Mouse (Mus musculus) gastrocnemius, adult 2 months (tissue): ENCODE data around the gene Tcn2. TPM values are rescaled to one million over a fixed set of nuclear protein-coding genes. Genes with fewer than 3 reads are reported as not detected.
A peak's percentile ranks its signal among the peaks of the same experiment; 100 is the strongest.

Source experiments
- DNase-seq: peaks from one replicate; pipeline ENCODE4 v3.0.0; 2022
- H3K27ac ChIP-seq: fragments of 200-600 bp; 2 replicates; pipeline ENCODE4 v1.8.1; 2022; ENCODE audit warnings: mild to moderate bottlenecking
- H3K4me3 ChIP-seq: fragments of 200-600 bp; 2 replicates; pipeline ENCODE4 v1.8.1; 2022; ENCODE audit warnings: mild to moderate bottlenecking, moderate library complexity
- CTCF ChIP-seq: fragments of 200-600 bp; IDR thresholded peaks from 2 replicates; pipeline ENCODE4 v1.8.1; 2022; ENCODE audit warnings: antibody characterized with exemption, mild to moderate bottlenecking, moderate library complexity
- intact Hi-C: fragments of 180-260 bp; cut with DNase I; formaldehyde crosslinking; loops from one replicate; pipeline ENCODE4 v1.15.1; 2025
- total RNA-seq, 2 experiments: library from RNA; stranded (reverse); gene quantifications; 2 replicates each; pipeline ENCODE4 v1.2.3; 2021

The Tcn2 gene
- total RNA-seq, 2 experiments from 2014 or later: 11.9 to 18.2 TPM

- no peak for TF ChIP-seq CTCF
- Histone ChIP-seq H3K4me3 (0 out of 2 replicates have a peak overlapping the region, but pooled peaks have one; percentile 21), H3K27ac (peak overlapping the region; percentile 90)
- peak; percentile 28 for DNase-seq
- intact Hi-C loops: no loop called here
Observed at GRCm38 (mm10) chr11:3904673-3905072, 27.3 kb downstream of the Tcn2 start.

- intact Hi-C loops: no loop called here
- Histone ChIP-seq H3K4me3 (peak overlapping the region; percentile 46), H3K27ac (peak overlapping the region; percentile 90)
- TF ChIP-seq CTCF: no peak
- peak; percentile 90 for DNase-seq
Observed at GRCm38 (mm10) chr11:3903046-3903445, 28.9 kb downstream of the Tcn2 start.

- intact Hi-C loops: no loop called here
- Histone ChIP-seq H3K4me3 (peak overlapping the region; percentile 46), H3K27ac (peak overlapping the region; percentile 90)
- TF ChIP-seq CTCF: no peak
- DNase-seq: no peak
Observed at GRCm38 (mm10) chr11:3902516-3902915, 29.4 kb downstream of the Tcn2 start.

DNA sequence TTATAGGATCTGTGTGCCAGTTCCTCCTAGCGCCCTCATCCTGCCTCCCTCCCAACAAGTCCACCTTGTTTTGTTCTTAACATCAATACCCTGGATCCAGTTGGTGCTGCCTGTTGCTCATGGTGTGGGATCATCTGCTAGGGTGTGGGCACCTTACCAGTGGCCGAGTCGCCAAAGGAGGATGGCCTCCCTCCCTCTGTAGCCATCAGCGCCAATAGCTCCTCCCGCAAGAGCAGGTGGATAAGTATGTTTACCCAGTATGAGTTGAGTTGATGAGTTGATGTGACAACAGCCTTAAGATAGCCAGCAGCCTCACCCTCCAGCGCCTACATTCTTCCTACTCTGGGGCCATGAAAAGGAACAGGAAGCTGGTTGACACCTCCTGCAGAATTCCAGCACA, 31.7 kb downstream of the Tcn2 start:
- no peak overlapping the region for H3K4me3 ChIP-seq
- DNase-seq: peak; percentile 29
- H3K27ac ChIP-seq: peak overlapping the region; percentile 43
- intact Hi-C loops: no loop called here
- no peak for TF ChIP-seq CTCF

DNA sequence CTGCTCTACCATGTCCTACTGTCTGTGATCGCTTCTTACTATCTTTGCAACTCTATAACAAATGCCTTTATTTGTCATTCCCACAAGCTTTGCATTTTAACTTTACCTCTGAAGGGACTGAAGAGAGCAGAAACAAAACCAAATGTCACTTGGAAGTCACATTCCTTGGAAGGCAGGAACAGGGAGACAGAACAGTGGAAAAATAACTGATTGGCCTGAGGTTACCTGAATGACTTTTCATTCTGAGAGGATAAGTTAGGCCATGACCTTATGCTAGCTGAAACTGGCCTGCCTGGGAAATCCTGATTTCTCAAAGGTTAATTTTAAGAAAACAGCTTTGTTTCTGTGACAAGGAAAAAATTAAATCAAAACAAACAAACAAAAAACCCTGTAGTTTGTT, 36.0 kb downstream of the Tcn2 start:
- DNase-seq: no peak
- TF ChIP-seq CTCF: no peak
- intact Hi-C loops: loop anchor here (2.0 kb wide), 1 partner anchor 17 kb away; no protein-coding TSS in a partner anchor
- Histone ChIP-seq H3K4me3 (peak overlapping the region; percentile 11; the same call in 1 of the 2 replicates), H3K27ac (peak overlapping the region; percentile 74)

DNA sequence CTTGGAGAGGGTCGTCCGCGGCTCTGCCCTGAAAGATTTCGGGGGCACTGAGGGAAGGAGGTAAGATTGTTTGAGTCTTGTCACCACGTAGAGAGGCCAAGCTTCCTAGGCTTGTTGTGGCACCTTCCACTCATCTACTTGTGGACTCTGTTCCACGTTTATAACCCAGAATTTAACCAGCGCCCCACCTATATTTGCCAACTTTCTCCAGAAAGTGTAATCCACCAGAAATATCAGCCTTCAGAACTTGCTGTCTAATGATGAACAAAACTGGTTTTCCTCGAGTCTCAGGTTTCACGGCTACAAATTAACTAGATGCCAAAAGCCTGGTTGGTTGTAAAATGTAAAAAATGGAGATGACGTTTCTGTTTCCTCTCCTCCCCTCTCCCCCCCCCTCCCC, 36.5 kb downstream of the Tcn2 start:
- DNase-seq: no peak
- intact Hi-C loops: loop anchor here (2.0 kb wide), 1 partner anchor 17 kb away; no protein-coding TSS in a partner anchor
- peak overlapping the region; percentile 73 for H3K4me3 ChIP-seq
- peak overlapping the region; percentile 83 for H3K27ac ChIP-seq
- TF ChIP-seq CTCF: no peak

DNA sequence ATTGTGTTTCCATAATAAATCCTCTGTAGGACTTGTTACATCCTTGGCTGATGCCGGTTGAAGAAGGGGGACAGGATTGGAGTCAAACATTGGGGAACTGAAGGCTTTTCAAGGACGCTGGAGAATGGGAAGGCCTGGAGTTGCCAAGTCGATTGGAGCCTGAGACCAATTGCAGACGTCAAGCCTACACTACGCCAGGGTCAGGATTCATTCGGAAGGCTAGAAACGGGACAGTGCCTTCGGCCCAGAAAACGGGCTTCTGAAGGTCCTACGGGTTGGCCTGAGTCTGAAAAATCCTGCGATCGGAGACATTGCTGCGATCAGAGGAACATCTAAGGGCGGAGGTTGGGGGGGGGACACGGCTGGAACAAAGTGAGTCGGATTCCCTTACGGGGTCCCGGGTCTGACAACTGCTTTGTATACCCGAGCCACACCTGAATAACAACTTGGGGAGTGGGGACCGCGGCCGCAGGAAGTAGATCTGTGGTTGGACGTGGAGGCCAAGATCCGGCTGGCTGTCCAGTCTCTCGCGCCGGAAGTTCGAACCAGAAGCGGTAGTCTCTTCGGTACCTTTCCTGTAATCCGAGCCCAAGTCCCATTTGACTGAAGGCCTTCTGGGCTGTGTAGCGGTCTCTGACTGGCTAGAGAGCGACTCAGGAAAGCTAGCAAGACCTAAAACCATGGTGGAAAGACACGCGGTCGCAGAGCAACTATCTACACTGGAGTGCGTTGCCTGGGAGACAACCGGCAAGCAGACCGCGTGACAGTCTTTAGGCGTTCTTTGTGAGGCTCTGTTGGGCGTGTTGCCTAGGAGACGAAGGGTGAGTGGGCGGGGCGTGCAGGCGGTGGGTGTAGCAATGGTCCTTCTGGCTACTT, 37.3 kb downstream of the Tcn2 start, which contains the start of the genes 4921536K21Rik and Dusp18:
Gene 4921536K21Rik, minus strand, starts transcription at position 693 of the 876 bp plus-strand sequence.
Gene Dusp18, plus strand, starts transcription at position 835 of the 876 bp plus-strand sequence.
- intact Hi-C loops: loop anchor here (2.0 kb wide), 1 partner anchor 18 kb away; no protein-coding TSS in a partner anchor
- Histone ChIP-seq H3K4me3 (peak within 1 kb of the TSS; percentile 73), H3K27ac (peak within 1 kb of the TSS; percentile 83)
- DNase-seq: peak; percentile 92
- no peak for TF ChIP-seq CTCF

DNA sequence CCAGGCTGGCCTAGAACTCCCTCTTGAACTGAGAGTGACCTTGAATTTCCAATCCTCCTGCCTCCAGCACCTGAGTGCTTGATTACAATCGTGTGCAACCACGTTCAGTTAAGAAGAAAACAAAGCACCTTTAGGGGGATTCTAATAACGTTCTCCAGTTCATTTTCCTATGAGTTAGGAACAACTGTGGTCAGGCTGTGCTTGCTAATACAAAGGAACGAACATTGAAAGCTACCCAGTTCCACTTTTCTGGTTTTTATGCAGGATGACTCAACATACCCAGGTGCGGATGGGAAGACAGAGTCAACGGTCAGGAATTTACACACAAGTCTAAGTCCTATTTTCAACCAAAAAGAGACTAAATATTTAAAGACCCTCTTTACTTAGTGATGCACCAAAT, 38.0 kb downstream of the Tcn2 start:
- Histone ChIP-seq H3K4me3 (no peak overlapping the region), H3K27ac (no peak overlapping the region)
- TF ChIP-seq CTCF: no peak
- no peak for DNase-seq
- intact Hi-C loops: loop anchor here (2.0 kb wide), 1 partner anchor 19 kb away; no protein-coding TSS in a partner anchor

DNA sequence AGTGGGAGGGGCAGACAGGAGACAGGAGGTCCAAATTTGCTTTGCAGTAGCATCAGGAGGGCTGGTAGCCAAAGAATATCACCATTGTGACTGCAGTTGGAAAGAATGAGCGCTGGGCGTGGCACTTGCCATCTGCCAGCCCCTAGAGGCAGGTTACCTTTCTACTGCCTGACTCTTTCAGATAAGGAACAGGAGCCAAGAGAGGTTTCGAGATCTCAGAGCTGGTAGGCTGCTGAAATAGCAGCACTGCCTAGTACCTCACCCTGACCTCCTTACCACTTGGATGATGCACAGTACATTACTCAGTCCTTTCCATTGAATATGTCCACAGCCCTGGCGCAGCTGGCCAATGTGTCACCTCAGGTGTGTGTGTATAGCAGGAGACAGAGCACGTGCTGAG, 44.6 kb downstream of the Tcn2 start:
- Histone ChIP-seq H3K27ac (no peak overlapping the region), H3K4me3 (no peak overlapping the region)
- no peak for TF ChIP-seq CTCF
- DNase-seq: no peak
- intact Hi-C loops: no loop called here

GRCm38 (mm10) chr11:3883711-3884110, 48.2 kb downstream of the Tcn2 start:
- intact Hi-C loops: loop anchor here (5.0 kb wide), 1 partner anchor 76 kb away; no protein-coding TSS in a partner anchor
- TF ChIP-seq CTCF: no peak
- H3K4me3 ChIP-seq: no peak overlapping the region
- H3K27ac ChIP-seq: no peak overlapping the region
- no peak for DNase-seq

- no peak overlapping the region for H3K4me3 ChIP-seq
- H3K27ac ChIP-seq: no peak overlapping the region
- TF ChIP-seq CTCF: peak; percentile 97
- DNase-seq: peak; percentile 80
- intact Hi-C loops: loop anchor here (5.0 kb wide), 2 partner anchors 37 to 73 kb away; no protein-coding TSS in a partner anchor
Observed at GRCm38 (mm10) chr11:3879836-3880235, 52.1 kb downstream of the Tcn2 start.

- TF ChIP-seq CTCF: no peak
- H3K27ac ChIP-seq: no peak overlapping the region
- no peak for DNase-seq
- intact Hi-C loops: loop anchor here (5.0 kb wide), 1 partner anchor 39 kb away; no protein-coding TSS in a partner anchor
- no peak overlapping the region for H3K4me3 ChIP-seq
Observed at GRCm38 (mm10) chr11:3878660-3879059, 53.3 kb downstream of the Tcn2 start.

- no peak for DNase-seq
- no peak for TF ChIP-seq CTCF
- intact Hi-C loops: loop anchor here (5.0 kb wide), 1 partner anchor 41 kb away; no protein-coding TSS in a partner anchor
- Histone ChIP-seq H3K4me3 (no peak overlapping the region), H3K27ac (no peak overlapping the region)
Observed at GRCm38 (mm10) chr11:3876419-3876818, 55.5 kb downstream of the Tcn2 start.

Other genes with a start within 250 kb of the Tcn2 start
- gene Osbp2, start 68.3 kb downstream of the Tcn2 start, total RNA-seq: 1 to 10 TPM in 1 of 2 experiments, under 1 TPM in 1; 0.71 to 1.3 TPM
- gene 4921536K21Rik, start 37.1 kb downstream of the Tcn2 start, total RNA-seq: under 1 TPM; 0.10 to 0.31 TPM
- gene Dusp18, start 36.9 kb downstream of the Tcn2 start, total RNA-seq: 10 to 100 TPM in 1 of 2 experiments, 1 to 10 TPM in 1; 8.8 to 14.7 TPM
- gene Slc35e4, start 17.5 kb downstream of the Tcn2 start, total RNA-seq: 10 to 100 TPM; 18.4 to 19.6 TPM
- gene Pes1, start 31.8 kb upstream of the Tcn2 start, total RNA-seq: 10 to 100 TPM; 32.8 to 33.7 TPM
- gene 4930556J24Rik, start 44.6 kb upstream of the Tcn2 start, total RNA-seq: not detected
- under 1 TPM in 1 of 2 experiments, not detected in 1; 0.20 TPM for gene Gal3st1, start 51.5 kb upstream of the Tcn2 start, total RNA-seq
- not detected for gene Sec14l4, start 99.3 kb upstream of the Tcn2 start, total RNA-seq
- not detected for gene Sec14l3, start 132.7 kb upstream of the Tcn2 start, total RNA-seq
- gene Mtfp1, start 163.3 kb upstream of the Tcn2 start, total RNA-seq: 10 to 100 TPM; 38.9 to 72.9 TPM
- gene Sec14l2, start 191.3 kb upstream of the Tcn2 start, total RNA-seq: under 1 TPM; 0.22 to 0.36 TPM
- 1 to 10 TPM; 4.6 to 6.3 TPM for gene Rnf215, start 203.0 kb upstream of the Tcn2 start, total RNA-seq
- 1 to 10 TPM; 3.2 to 3.4 TPM for gene Ccdc157, start 228.1 kb upstream of the Tcn2 start, total RNA-seq
- 10 to 100 TPM; 13.9 to 19.6 TPM for gene Sf3a1, start 228.2 kb upstream of the Tcn2 start, total RNA-seq